Mouse (Mus musculus): ENCODE data around the gene Bcar3. TPM values are rescaled to one million over a fixed set of nuclear protein-coding genes. Genes with fewer than 3 reads are reported as not detected.

Gene Bcar3
- total RNA-seq, 2 experiments from 2014 or later: 14.1 to 23.2 TPM

DNA sequence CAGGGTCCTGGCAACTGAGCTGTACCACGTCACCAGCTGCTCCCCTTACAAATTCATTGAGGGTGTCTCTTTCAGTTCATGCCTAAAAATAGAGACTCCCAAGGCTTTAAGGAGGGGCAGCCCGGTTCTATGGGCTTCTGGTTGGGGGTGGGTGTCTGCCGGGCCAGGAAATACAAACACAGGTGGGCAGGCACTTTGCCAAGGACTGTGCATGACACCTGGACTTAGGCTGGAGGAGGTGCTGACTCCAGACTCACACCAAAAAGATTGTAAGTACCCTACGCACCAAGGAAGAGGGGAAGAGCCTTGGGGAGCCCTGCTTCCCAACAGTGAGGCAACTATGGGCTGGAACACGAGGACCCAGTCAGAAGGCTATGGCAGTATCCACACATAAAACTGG is 44.1 kb downstream of the Bcar3 start:
- DNase-seq: no peak

DNA sequence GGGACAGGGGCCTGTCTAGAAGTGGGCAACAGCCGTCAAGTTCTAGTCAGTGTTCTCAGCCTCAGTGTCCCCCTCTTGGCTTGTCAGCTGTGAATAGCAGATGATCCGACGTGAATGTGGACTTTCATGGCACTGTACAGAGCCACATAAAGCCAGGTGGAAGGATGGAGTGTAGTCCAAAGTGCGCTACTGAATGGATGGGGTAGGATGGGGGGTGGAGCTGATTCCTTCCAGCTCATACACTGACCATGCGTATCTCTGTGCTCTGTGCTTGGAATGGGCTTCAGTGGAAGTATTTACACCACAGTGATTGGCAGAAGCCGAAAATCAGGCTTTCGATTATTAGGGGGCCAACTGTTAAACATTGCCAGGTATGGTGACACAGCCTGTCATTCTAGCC is 45.0 kb downstream of the Bcar3 start:
- no peak for DNase-seq

DNA sequence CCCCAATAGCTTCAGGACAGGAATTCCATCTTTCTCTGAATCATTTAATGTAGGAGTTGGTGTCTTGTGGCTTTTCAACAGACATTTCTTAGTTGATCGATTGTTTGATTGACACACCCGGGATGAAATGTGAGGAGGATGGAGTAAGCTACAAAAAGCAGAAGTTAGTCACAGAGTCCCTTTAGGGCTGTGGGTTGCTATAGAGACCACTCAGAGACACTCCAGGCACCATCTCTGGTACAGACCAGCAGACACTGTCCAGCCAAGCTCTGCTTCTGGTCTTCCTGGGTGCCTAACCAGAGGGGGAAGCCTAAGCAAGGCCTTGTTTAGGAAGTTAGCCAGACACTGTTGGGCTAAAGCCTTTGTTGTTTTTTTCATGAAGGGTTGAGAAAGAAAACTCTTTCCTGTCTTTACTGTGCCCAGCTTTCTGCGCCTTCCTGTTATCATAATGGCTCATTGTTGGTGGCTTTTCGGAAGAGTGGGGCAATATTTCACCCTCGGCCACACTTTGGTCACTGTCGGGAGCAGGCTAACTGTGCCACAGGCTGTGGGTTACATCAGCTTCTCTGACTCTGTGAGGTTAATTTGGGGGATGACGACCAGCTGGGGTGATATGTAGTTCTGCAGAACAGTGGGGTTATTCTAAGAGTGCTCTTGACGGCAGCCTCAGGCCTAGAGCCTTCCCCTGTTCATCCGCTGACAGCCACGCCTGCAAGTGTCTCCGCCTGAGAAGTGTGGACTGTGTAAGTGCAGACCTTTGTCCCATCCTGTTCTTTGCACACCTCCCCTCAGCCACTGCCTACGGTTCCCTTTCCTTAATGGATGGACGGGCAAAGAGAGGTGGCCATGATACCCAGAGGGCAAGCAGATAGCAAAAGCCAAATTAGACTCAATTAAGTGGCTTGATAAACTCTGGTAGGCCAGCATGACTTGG is 46.5 kb downstream of the Bcar3 start:
- no peak for DNase-seq

DNA sequence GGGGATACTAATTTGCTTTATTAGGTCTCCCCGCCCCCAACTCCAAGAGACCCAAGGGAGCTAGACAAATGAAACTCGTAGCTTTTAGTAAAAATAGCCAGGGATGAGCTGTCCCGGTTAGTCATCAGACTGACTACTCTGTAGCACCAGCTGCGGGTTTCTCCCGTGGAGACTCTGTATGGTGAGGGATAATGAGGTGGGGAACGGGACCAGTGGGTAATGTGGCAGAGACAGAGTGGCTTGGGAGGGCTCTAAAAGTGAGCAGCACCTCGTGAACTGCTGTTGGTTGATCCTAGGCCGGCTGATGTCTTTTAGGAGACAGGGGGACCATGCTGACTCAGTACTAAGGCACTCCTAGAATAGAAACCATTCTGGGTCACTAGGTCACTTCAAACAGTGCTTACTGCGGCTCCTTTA is 49.5 kb downstream of the Bcar3 start:
- no peak for DNase-seq

DNA sequence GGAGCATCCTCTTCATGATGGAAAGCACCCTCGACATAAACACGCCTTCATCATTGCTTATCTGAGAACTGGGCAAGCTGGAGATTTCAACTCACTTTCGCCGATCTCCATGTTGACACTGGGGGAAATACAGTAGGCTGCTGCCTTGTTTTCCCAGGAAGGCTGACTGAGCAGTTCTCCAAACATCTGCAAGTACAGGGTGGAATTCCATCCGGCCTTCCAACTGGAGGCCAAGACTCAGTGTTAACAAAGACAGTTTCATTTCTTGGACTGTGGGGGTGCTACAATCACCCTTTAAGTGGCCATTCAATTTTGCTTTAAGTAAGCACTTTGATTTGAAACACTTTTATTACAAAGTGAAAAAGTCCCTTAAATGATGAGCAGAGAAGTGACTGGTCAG is 50.4 kb downstream of the Bcar3 start:
- DNase-seq: no peak

DNA sequence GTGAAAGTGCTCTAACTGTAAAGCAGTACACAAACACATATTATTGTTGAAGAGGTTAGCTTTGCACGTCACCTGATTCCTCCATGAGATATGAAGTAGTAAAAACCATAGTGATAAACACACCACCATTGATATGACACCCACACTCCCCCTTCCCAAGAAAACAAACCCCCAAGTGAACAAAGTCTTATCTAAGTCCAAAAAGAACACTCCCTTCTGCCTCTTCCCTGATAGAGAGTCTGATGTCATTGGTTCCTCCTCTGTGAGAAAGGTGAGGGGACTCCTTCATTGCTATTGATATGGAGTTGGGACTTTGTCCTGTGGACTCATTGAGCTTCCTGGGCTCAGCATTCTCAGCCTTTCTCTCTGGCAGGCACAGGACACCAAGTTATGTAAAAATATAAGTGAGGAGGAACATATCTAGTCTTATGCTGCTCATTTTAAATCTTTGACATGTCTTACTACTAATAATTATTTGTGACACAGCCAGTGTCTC is 52.1 kb downstream of the Bcar3 start:
- DNase-seq: no peak

DNA sequence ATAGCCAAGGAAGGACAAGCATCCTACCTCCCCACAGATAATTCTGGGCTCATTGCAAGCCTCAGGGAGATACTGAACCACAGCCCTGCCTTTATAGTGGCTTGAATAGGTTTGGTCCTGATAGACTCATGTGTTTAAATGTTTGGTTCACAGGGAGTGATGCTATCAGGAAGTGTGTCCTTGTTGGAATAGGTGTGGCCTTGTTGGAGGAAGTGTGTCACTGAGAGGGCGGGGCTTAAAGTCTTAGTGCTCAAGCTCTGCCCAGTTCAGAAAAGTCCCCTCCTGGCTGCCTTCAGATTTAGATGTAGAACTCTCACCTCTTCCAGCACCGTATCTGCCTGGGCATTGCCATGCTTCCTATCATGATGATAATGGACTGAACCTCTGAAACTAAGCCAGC is 52.7 kb downstream of the Bcar3 start:
- DNase-seq: no peak

DNA sequence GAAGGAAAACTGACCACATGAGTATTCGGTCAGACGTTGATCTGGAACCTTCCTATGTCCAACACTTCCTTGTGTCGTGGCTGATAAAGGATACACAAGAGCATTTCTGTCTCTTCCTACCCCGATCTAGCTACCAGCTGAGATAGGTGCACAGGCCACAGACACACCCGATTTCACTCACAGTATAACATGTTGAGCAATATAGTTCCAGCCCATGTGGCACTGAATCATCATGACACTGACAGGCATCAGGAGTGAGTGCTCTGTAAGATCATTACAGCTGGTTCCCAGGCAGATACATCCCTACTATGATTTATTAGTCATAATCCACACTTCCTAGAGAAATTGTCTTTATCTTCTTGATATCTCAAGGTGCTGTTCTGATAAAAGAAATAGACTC is 54.7 kb downstream of the Bcar3 start:
- DNase-seq: no peak

DNA sequence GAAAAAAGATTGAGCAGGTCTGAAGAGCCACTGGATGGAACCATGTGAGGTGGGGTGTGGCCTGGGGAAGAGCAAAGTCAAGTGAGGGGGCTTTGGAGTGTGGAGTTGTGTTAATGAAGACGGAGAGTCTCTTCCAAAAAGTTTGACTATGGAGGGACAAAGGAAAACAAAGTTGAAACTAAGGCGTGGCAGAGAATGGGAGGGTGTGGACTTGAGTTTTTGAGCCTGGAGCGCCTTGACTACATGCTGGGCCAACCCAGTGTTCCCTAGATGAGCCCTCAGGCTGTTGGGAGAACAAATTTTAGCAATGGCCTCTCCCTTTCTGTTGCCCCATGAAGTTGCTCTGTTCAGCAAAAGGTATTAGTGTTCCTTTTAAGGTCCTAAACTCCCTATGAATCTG is 58.9 kb downstream of the Bcar3 start:
- no peak for DNase-seq

DNA sequence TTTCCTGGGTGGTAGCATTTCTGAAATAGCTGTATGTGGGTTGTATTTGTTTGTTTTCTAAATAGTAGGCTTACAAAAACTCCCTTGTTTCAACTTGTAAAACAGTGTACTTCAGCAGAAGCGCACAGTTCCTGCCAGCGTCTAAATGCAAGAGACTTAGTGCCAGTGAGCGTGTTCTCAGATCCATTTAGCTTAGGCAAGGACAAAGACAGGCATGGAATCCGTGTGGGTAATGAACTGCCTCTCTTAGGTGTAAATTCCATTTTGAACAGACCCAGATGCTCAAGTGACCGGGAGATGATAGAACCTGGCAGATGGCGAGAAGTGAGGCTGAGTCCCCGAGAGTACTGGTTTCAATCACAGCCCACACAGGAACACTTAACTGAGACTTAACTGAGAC is 65.5 kb downstream of the Bcar3 start:
- no peak for DNase-seq

DNA sequence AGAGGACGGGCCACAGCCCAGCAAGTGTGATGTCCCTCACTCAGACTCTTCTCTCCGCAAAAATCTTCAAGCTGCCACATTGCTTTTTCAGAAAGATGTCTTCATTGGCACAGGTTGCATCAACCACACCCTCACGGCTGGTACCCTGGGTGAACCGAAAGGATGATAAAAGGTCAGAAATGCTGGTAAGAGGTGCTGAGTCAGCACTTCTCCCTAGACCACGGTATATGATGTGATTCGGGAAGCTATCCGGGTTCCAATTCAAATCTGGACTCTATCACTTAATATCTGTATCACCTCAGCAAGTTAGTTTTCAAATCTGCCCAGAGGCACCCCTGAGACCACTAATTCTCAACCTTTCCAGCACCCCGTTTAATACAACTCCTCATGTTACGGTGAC is 66.0 kb downstream of the Bcar3 start:
- no peak for DNase-seq

DNA sequence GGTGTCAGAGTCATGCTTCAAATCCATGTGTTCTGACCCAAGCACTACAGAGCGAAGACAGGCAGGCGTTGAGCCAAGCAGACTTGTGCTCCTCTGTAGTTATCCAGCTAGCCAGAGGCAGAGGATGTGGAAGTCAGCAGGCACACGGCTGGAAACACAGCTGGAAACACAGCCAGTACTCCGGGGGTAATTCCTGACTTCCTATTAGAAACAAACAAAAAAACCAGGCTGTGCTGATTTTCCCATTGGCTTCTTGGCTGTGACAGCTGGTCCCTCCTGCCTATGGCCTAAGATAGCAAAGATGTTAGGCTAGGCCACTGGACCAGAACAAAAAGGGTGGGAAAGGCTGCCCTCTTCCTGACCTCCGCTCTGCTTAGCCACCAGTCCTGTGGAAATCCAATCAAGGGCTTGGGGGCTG is 66.8 kb downstream of the Bcar3 start:
- DNase-seq: peak; percentile 45

DNA sequence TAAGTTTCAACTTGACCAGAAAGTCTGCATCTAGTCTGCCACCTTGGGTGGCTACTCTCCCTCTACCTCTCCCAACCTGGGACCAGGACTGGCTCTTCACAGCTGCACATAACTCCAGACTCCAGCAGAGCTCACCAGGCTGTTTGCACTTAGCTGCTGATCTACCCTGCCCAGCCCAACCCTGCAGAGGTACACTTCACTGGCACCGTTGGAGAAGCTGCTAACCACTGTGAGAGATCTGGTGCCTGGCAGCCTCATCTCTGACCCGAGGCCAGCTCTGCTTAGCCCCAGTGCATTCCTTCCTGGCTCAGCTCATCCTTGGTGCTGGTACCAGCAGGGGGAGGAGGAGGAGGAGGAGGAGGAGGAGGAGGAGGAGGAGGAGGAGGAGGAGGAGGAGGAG is 68.8 kb downstream of the Bcar3 start:
- DNase-seq: peak; percentile 23

DNA sequence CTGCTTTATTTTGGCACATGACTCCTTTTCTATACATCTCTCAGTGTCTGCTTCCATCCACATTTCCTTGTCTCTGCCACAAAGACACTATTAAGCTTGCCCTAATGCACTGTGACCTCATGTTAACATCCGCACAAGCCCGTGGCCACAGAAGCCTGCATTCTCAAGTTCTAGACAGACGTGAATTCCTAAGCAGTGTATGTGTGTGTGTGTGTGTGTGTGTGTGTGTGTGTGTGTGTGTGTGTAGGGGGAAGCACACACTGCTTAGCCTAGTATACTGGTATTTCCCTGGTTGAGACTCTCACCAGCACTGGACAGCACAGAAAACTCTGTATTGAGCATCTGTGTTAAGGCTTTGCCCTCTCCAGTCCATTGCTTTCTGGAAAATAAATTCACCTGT is 70.6 kb downstream of the Bcar3 start:
- no peak for DNase-seq

DNA sequence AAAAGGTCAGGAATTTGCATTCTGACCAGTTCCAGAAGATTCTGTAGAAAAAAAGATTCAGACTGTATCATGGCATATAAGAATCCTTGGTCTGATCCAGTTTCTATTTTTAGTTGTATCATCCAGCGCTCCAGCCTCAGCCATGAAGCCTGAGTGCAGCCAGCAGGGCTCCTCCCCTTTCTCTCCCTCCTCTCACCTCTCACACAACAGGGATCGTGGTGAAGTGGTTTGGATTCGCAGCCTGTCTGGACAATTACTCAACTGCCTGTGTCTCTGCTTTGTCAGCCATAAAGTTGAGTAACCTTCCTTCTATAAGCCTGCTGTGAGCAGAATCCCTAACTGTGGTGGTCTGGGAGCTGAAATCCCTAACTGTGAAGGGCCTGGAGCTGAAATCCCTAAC is 71.4 kb downstream of the Bcar3 start:
- peak; percentile 18 for DNase-seq

DNA sequence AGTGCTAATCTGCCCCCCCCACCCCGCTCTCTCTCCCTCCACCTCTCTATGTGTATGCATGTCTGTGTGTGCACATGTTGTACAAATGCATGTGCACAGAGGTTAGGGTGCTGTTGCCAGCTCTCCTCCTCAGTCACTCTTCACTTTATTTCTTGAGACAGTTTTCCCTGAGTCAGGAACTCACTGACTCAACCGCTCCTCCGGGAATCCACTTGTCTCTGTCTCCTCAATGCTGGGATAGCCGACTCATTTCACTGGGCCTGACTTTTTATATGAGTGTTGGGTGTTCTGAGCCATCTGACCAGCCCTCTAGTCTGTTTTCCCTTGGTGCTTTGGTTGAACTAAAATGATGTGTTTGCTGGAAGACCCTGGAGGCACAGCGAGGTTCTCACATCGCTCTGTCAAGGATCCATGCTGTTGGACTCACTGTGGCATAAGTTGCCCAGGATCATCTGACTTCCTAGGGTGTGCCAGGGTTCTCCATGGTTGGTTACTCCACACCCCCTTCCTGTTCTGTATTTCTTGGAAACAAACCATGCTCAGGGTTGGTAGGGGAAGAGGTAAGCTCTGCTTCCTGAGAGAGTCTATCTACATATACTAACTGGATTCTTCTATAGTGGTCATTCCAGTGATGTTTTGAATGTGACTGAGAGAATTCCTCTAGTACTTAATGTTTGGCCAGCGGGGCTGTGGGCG is 77.9 kb downstream of the Bcar3 start:
- DNase-seq: no peak

DNA sequence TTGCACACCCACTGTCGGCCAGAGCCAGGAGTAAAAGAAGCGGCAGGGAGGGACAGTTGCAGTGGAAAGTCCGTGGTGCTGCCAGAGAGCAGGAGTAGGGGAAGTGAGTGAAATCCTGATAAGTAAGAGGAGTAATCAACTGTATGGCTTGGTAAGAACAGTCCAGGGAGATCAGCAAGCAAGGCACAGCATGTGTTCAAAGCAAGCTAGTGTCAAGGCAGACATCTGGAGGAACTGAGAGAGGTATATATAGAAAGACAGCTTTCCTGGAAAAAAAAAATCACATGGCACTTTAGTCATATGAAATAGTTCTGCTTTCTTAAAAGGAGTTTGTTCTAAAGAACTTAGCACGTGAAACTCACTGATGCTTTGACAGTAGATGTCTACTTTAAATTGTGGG is 78.7 kb downstream of the Bcar3 start:
- no peak for DNase-seq

DNA sequence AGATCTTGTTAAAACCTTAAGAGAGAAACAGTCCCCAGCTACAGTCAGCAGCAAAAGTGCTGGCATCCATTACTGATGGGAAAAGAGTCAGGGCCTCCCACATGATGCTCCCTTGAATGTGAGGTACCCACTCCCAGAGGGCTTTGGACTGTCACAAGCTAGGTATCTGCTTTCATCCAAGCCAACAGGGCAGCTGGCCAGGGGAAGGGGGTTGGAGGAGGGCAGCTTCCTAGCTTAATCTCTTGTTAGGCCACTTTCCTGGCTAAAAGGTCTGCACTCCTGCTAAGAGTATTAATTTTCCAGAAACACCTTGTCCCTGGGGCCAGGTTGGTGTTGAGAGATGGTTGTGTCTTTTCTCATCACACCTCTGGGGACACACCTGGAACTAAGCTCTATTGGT is 82.1 kb downstream of the Bcar3 start:
- no peak for DNase-seq

DNA sequence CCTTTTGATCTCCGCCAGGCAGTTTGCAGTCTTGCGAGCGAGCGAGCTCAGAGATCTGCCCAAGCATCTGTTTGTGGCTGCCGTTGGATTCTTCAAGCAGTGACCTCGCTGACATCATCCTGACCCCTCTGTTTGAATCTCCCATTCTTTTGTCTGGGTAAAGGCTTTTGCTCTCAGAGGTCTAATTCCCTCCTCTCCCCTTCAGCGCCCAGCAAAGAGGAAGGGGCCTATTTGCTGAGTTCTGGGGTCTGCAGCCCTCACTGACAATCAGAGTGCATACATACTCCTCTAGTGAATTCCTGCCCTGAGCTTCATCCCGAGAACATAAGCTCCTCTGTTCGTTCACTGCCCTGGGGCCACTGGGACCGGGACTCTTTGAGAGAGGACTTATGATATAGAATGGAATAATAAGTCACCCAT is 82.5 kb downstream of the Bcar3 start:
- no peak for DNase-seq

DNA sequence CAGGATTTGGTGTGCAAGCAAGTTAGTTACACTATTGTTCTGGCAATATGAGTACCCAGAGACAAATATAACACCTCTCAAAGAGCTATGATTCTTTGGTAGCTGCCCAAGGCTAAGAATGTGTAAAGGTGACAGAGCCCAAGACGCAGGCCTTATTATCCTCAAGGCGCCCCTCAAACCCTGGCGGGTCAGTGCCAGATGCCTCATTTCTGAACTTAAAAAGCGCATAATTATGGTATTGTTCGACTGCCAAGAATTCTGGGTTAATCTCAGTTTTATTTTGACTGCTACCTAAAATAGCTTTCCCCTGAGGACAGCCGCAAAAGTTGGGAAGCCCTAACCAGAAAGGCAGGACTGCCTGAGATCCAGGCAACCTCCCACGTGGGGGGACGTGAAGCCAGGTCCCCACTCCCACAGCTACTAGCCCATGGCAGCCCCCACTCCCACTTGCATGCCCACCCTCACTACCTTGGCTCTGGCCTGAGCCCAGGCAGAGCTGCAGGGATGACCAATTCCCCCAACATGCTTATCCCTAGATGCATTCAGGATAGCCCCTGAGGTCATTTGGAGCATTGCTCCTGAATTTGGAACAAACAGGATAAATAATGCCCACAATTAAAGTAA is 83.0 kb downstream of the Bcar3 start:
- no peak for DNase-seq

DNA sequence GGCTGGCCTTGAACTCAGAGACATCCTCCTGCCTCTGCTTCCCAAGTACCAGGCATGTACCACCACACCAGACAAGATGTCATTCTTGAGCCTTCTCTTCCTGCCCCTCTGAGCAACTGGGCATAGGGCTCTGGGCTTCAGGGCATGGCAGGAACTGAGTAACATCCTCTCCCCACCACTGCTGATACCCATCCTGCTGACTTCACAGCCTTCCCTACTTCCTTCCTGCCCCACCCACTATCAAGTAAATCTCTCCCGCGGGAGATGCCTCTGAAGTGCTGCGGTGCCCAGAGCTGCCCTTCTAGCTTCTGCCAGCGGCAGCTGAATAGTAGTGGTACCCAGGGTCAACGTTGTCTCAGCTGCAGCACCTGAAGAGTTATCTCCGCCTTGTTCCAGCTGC is 84.7 kb downstream of the Bcar3 start:
- DNase-seq: no peak

DNA sequence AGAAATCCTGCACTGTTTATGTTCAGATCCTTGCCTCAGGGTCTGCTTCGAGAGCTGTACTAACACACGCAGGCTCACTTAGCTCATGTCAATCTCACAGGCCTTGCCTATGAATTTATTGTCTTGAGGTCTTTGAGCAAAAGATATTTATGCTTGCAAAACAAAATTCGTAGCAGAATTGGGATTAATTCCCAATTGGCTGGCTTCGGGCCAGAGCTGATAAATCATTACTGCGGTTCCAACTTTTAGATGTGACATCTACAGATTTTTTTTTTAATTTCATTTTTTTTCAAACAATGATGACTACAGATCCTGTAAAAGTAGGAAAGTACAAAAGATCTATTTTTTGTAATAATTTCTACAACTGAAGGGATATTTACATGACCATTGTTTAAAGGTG is 86.8 kb downstream of the Bcar3 start:
- no peak for DNase-seq

DNA sequence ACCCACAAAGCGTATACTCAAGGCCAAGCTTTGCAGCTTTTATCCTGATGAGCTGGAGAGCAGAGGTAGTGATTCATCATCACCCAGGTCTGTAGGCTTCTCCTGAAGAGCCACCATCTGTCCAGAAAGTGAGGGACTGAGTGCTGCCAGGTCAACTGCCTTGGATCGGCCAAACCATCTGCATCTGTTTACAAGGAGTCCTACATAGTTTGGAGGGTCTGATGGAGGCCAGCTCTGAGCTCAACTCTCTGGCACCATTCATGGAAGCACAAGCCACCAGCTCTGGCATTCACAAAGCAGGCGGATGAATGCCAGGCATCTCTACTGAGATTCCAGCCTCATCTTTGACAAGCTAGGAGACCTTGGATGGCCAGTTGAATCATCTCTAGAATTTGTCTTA is 87.7 kb downstream of the Bcar3 start:
- peak; percentile 21 for DNase-seq
